Mouse (Mus musculus): ENCODE data around the gene Gm20388. TPM values are rescaled to one million over a fixed set of nuclear protein-coding genes. Genes with fewer than 3 reads are reported as not detected.

The Gm20388 gene
- total RNA-seq, 2 experiments from 2014 or later, result 5.8 TPM; not detected in 1

GRCm38 (mm10) chr8:120374514-120374913, 463.9 kb downstream of the Gm20388 start:
- no peak for DNase-seq

GRCm38 (mm10) chr8:120375170-120375569, 464.5 kb downstream of the Gm20388 start:
- no peak for DNase-seq

DNA sequence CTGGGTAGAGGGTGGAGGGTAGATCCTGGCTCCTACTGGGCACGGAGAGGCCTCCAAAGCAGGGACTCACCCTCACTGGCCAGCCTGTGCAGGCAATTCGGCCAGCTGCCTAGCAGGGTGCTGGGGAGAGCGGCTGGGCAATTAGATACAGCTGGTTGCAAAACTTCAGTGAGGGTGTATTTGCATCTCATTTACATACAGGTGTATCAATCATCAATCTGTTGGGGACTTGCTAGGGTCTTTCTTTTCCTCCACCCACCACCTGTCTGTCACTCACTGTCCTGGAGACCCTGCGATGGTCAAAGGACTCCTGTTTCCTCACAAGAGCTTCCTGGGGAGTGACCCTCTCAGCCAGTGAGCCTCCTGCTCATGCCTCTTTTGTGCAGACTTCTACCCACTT, 465.6 kb downstream of the Gm20388 start:
- DNase-seq, result no peak

DNA sequence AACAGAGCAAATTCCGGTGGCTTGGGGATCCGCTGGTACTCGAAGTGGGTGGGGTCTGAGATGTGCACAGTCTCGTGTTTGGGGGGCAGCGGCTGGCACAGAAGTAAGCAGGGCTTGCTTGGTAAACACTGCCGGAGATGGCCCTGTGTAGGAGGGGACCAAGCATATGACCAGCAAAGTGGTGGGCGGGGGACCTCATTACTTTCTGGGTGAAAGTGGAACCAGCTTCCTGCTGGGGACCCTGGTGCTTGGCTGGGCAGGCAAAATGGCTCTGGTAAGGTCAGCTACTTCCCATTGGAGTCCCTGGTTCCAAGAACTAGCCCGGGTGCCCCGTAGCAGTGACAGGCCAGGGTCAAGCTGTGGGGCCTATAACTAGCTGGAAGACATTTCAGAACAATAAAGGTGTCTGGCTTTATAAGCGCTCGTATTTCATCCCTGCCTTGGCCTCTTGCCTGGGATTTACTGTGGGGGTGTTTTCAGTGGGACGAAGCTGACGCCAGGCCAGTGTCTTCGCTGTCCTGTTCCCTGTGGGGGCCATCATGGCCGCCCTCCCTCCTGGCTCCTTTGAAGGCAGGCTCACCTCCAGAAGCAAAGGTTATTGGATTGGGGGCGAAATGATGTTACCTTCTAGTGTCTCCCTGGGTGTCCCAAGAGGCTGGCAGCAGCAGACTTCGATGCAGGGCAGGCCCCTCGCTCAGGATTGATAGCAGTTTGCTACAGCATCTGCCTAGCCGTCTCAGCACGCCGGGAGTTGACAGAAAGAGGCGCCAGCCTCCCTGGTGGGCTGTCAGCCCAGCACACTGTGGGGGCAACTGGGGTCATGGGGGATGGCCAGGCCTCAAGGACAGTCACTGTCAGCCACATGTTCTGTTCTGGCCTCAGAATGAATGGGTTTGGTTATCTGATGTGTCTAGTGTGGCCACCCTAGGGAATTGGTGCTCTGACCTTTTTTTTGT, 466.5 kb downstream of the Gm20388 start:
- no peak for DNase-seq

DNA sequence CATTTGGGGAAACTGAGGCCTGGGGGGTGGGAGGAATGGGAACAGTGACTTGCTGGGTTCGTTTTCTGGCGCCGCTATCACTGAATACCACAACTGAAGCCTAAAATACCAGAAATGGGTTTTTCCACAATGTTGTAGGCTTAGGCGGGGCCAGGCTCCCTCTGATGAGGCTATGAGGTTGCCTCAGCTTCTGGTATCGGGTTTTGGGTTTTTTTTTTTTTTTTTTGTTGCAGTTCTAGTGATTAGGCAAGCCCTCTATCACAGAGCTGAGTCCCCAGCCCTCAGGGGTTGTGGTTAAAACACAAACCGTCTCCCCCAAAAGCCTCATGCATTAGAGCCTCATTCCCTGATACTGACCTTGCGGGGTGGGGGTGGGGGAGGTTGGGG, 467.2 kb downstream of the Gm20388 start:
- DNase-seq, result no peak

GRCm38 (mm10) chr8:120378306-120378705, 467.7 kb downstream of the Gm20388 start:
- peak; percentile 71 for DNase-seq

GRCm38 (mm10) chr8:120379015-120379414, 468.4 kb downstream of the Gm20388 start:
- no peak for DNase-seq

GRCm38 (mm10) chr8:120381865-120382264, 471.2 kb downstream of the Gm20388 start:
- DNase-seq, result no peak

- DNase-seq, result peak; percentile 95
These were observed 472.0 kb downstream of the Gm20388 start for GRCm38 (mm10) chr8:120382436-120383203.

DNA sequence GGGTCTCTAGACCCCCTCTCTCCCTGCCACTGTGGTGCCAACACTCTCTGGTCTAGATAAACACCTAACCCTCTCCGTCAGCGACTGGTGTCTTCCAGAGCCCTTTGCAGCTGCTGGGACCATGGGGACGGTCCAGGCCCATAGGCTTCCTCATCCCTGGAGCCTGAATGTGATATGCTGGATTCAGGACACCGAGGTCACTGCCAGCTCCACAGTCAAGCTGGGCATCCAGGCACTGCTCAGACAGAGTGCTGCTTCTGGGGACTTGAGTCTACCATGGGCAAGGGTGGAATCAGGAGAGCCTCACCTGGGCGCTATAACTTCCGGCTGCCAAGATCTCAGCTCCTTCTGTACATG, 472.5 kb downstream of the Gm20388 start:
- DNase-seq, result no peak

- DNase-seq, result no peak
These were observed 473.1 kb downstream of the Gm20388 start for GRCm38 (mm10) chr8:120383713-120384112.

DNA sequence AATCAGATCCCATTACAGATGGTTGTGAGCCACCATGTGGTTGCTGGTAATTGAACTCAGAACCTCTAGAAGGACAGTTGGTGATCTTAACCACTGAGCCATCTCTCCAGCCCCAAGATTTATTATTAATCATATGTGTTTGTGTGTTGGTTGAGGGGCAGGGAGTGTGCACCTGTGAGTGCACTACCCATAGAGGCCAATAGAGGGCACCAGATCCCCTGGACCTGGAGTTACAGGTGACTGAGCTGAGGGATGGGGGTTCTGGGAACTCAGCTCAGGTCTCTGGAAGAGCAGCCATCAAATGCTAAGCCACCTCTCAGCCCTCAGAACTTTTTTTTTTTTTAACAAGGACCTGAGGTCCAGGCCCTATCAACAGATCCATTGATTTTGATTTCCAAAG, 474.1 kb downstream of the Gm20388 start:
- no peak for DNase-seq

- DNase-seq, result no peak
These were observed 477.6 kb downstream of the Gm20388 start for GRCm38 (mm10) chr8:120388246-120388645.

- no peak for DNase-seq
These were observed 480.0 kb downstream of the Gm20388 start for GRCm38 (mm10) chr8:120390598-120390997.

GRCm38 (mm10) chr8:120391856-120392255, 481.2 kb downstream of the Gm20388 start:
- no peak for DNase-seq

- no peak for DNase-seq
These were observed 482.4 kb downstream of the Gm20388 start for GRCm38 (mm10) chr8:120393085-120393484.

GRCm38 (mm10) chr8:120393871-120394275, 483.2 kb downstream of the Gm20388 start:
- peak; percentile 40 for DNase-seq

- DNase-seq, result no peak
These were observed 485.3 kb downstream of the Gm20388 start for GRCm38 (mm10) chr8:120395892-120396291.

- no peak for DNase-seq
These were observed 486.1 kb downstream of the Gm20388 start for GRCm38 (mm10) chr8:120396756-120397155.

DNA sequence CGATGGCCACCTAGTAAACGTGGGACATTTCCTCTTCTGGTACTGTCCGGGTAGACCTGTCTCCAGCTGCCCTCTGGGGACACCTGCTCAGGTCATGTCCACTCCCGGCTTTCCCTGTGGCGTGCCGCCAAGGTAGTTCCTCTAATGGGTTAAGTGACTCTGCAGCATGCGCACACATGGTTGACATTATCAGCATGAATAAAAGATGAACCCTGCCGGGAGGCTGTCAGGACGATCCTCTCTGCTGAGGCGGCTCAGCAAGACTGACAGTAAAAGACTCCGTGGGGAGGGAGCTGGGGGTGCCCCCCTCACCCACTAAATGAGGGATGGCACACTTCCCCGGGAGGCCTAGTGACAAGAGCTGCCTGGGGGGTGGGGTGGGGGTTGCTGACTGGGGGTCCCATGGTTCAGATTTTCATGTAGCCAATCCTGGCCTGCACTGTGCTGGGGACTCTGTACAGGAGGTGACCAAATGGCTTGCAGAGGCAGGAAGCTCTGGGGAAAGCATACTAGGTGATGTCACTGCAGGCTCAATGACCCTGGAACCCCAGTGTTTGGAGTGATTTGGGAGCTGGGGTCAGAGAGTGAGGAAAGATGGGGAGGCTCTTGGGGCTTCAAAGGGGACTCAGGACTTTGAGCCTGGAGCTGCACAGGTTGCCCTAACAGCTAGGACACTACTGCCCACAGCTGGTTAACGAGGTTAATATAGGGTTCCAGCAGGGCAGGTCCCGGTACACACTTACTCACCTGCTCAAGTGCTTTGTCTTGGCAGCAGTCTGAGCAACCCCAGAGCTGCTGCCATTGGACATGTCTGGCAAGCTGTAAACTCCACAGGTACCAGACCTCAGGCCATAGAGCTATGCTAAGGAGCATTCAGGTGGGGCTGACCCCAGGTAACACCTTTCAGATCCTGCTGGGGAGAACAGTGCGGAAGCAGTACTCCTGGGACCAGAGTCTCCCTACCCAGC, 487.1 kb downstream of the Gm20388 start:
- no peak for DNase-seq

GRCm38 (mm10) chr8:120399212-120399934, 488.7 kb downstream of the Gm20388 start:
- no peak for DNase-seq

GRCm38 (mm10) chr8:120401216-120401615, 490.6 kb downstream of the Gm20388 start:
- DNase-seq, result no peak

Data from heart, postnatal 4 days (tissue).